Mouse (Mus musculus) megakaryocyte-erythroid progenitor cell, adult 5-6 weeks (primary cell): ENCODE measurements around the gene Nsa2. TPM values are rescaled to one million over a fixed set of nuclear protein-coding genes. Genes with fewer than 3 reads are reported as not detected.

Experiments used
- ATAC-seq: replicated peaks from 2 replicates; pipeline ENCODE4 v1.8.0; 2016; ENCODE audit warnings: mild to moderate bottlenecking, inconsistent platforms; ENCODE audit not compliant: severe bottlenecking, poor library complexity, low FRiP score, low TSS enrichment
- total RNA-seq, 2 experiments: library from RNA; stranded (forward) in 1 of 2; stranded (reverse) in 1 of 2; fragments of 200-1000, 215-1000 nt in 1 of 2; fragments of >200 nt in 1 of 2; fragmentation: Nextera tagmentation in 1 of 2; gene quantifications; 2 replicates each; pipeline ENCODE4 v1.2.3; 2014 to 2017

Gene Nsa2
- total RNA-seq, 2 experiments from 2014 or later = 177 to 382 TPM

DNA sequence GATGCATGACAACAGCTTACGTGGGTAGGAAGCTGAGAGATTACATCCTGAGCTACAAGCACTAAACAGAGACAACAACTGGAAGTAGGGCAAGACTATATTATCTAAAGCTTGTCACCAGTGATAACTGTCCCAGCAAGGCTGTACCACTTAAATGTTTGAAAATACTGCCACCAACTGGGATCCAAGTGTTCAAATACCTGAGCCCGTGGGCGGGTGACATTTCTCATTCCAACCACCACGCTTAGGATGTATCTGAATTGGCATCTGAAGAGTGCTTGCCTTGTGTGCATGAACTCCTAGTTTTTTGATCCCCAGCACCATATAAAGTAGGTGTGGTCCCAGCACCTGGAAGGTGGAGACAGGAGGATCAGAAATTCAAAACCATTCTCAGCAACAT lies 42.0 kb downstream of the Nsa2 start:
- ATAC-seq = no peak

DNA sequence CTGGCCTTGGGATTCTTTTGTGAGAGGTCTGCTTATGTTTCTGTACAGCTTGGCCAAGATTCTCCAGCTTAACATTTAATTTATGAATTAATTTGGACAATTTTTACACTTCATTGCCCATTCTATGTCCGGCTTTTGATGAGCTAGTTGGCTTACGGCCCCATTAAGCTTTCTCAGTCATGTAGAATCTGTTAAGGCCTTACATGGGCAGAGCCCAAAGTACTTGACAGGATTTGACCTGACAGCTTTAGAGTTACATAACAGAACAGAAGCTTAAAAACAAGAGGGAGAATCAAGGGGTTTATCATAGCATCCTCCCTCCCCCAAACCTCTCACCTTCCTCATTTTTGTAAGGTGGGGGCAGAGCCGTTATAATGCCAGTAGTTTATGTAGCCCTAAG lies 49.6 kb downstream of the Nsa2 start:
- ATAC-seq = no peak

DNA sequence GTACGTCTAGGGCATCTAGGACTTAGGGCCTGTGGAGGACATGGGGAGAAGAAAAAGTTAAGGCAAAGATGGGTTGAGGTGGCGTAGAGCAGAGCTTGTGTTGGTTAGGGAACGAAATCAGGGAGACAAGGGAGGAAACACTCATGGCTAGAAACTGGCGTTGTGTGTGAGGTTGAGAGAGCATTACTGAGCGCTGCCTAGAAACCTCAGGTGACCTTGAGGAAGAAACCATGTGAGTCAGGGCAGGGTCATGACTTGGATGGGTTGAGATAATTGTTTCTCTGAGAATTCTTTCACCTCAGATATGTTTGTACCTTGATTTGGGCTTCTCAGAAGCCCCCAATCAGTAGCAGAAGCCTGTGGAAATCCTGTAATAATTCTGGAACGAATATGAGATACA lies 50.3 kb downstream of the Nsa2 start:
- ATAC-seq = no peak

DNA sequence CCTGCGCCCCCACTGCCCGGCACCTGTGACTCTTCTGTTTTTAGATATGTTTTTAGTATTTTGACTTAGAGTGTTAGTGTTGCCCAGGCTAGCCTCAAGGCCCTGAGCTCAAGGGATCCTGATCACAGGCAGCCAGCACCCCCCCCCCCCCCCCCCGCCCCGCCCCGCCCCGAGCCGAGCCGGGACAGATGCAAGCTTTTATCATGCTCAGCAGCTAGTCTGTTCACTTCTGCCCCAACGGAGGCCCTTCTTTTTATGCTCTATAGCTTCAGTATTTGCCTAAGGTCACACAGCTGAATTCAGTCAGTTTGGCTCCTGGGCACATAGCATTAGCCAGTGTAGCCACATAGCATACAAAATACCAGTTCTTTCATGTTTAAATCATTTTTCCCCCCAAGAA lies 51.4 kb downstream of the Nsa2 start:
- ATAC-seq = peak; percentile 86

DNA sequence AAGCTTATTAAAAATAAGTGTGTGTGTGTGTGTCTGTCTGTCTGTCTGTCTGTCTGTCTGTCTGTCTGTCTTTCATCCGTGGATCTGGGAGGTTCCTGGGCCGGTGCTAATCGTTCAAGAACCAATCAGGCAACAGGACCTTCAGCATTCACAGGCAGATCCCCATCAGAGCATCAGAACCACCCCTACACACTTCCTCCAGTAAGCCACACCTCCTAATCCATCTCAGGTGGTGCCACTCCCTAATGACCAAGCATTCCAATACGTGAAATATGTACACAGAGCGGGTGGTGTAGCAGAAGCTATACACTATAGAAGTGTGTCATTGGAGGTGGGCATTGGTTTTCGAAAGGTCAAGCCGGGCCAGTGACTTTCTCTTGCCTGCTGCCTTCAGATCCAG lies 55.3 kb downstream of the Nsa2 start:
- ATAC-seq = no peak

DNA sequence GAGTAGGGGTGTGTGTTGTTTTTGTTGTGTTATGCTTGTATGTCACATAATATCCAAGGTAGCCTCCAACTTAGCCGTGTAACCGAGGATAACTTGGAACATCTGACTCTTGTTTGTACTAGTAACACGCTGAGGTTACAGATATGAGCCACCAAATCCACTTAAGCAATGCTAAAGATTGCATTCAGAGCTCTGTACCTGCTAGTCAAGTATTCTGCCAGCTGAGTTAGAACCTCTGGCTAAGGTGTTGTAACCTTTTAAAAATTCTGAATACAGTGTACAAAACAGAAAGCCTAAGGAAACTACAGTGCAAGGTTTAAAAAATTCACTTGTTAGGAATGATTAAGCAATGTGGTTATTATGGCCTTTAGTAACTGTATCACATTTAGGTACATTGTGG lies 57.1 kb downstream of the Nsa2 start:
- no peak for ATAC-seq

DNA sequence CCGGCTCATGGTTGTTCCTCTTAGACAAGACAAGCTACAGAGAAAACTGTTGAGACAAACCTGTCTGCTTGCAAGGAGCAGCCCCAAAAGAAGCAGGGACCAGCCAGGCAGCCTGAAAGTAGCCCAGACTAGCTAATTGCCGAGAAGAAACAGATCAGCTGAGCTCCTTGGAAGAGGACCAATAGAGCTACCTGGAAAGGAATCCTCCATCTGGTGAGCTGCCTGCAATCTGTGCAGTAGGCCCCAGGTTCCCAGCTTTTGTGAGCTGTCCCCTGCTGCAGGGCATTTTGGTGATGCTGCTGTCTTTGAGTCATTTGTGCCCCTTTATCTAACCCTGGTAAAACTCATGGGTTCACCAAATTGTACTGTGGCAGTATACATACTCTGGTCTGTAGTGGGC lies 57.5 kb downstream of the Nsa2 start:
- ATAC-seq = no peak

Other genes with a start within 250 kb of the Nsa2 start
- gene Gcnt4, start 213.2 kb downstream of the Nsa2 start, total RNA-seq (2014; fragmentation: Nextera tagmentation) = not detected in 2 replicates
- not detected in 2 replicates for gene Gcnt4, start 213.2 kb downstream of the Nsa2 start, total RNA-seq (2017)
- not detected in 2 replicates for gene 1700029F12Rik, start 103.6 kb downstream of the Nsa2 start, total RNA-seq (2014; fragmentation: Nextera tagmentation)
- gene 1700029F12Rik, start 103.6 kb downstream of the Nsa2 start, total RNA-seq (2017) = not detected in 2 replicates
- gene Fam169a, start 70.7 kb downstream of the Nsa2 start, total RNA-seq (2014; fragmentation: Nextera tagmentation) = 0.44 TPM in 1 of 2 replicates, not detected in the other
- gene Fam169a, start 70.7 kb downstream of the Nsa2 start, total RNA-seq (2017) = 0.65 and 1.3 TPM in 2 replicates
- gene Gm6169, start 38.7 kb downstream of the Nsa2 start, total RNA-seq (2014; fragmentation: Nextera tagmentation) = 0.46 and 2.0 TPM in 2 replicates
- gene Gm6169, start 38.7 kb downstream of the Nsa2 start, total RNA-seq (2017) = 0.33 and 2.1 TPM in 2 replicates
- 38.1 and 50.3 TPM in 2 replicates for gene Gfm2, start within 50 bp of the Nsa2 start, total RNA-seq (2014; fragmentation: Nextera tagmentation)
- gene Gfm2, start within 50 bp of the Nsa2 start, total RNA-seq (2017) = 39.2 and 40.1 TPM in 2 replicates
- 4.1 and 10.7 TPM in 2 replicates for gene Hexb, start 60.4 kb upstream of the Nsa2 start, total RNA-seq (2014; fragmentation: Nextera tagmentation)
- gene Hexb, start 60.4 kb upstream of the Nsa2 start, total RNA-seq (2017) = 6.2 and 9.4 TPM in 2 replicates
- gene Enc1, start 103.2 kb upstream of the Nsa2 start, total RNA-seq (2014; fragmentation: Nextera tagmentation) = 2.1 and 3.9 TPM in 2 replicates
- gene Enc1, start 103.2 kb upstream of the Nsa2 start, total RNA-seq (2017) = 3.9 and 4.6 TPM in 2 replicates